Mouse (Mus musculus) midbrain, postnatal 0 days (tissue): Measurements from ENCODE around the gene Nhlh2. TPM values are rescaled to one million over a fixed set of nuclear protein-coding genes. Genes with fewer than 3 reads are reported as not detected.

Experiments
- ATAC-seq: fragments of 200-750 bp; cut with Nextera tagmentation; 2 replicates; pipeline ENCODE4 v1.8.0; 2017; ENCODE audit warnings: moderate number of reproducible peaks, mild to moderate bottlenecking, moderate TSS enrichment, moderate library complexity; ENCODE audit not compliant: low FRiP score
- DNase-seq: peaks from one replicate; pipeline ENCODE4 v3.0.0-alpha.2; 2015; ENCODE audit warnings: low spot score
- H3K27ac ChIP-seq: fragments of 300-500 bp; sonication (generic); 2 replicates; pipeline ENCODE4 v1.5.1; 2014; ENCODE audit warnings: low read depth, mild to moderate bottlenecking, low read length, mixed read lengths
- H3K27me3 ChIP-seq: fragments of 300-500 bp; sonication (generic); 2 replicates; pipeline ENCODE4 v1.6.1; 2014; ENCODE audit warnings: low read length, control low read depth, mixed read lengths; ENCODE audit not compliant: insufficient read depth
- H3K36me3 ChIP-seq: fragments of 300-500 bp; sonication (generic); 2 replicates; pipeline ENCODE4 v1.6.1; 2014; ENCODE audit warnings: low read length, control low read depth, mixed read lengths; ENCODE audit not compliant: insufficient read depth
- H3K4me1 ChIP-seq: fragments of 300-500 bp; sonication (generic); 2 replicates; pipeline ENCODE4 v1.6.1; 2014; ENCODE audit warnings: mild to moderate bottlenecking, control low read depth, antibody characterized with exemption, low read length, mixed read lengths; ENCODE audit not compliant: insufficient read depth
- H3K4me2 ChIP-seq: fragments of 300-500 bp; sonication (generic); 2 replicates; pipeline ENCODE4 v1.6.1; 2014; ENCODE audit warnings: low read depth, mild to moderate bottlenecking, low read length, mixed read lengths; ENCODE audit not compliant: poor library complexity, severe bottlenecking
- H3K4me3 ChIP-seq: fragments of 300-500 bp; sonication (generic); 2 replicates; pipeline ENCODE4 v1.5.1; 2014; ENCODE audit warnings: low read depth, mild to moderate bottlenecking, low read length, moderate library complexity
- H3K9ac ChIP-seq: fragments of 300-500 bp; sonication (generic); replicated peaks from 2 replicates; pipeline ENCODE4 v1.6.1; 2014; ENCODE audit warnings: mild to moderate bottlenecking, low read length, moderate library complexity, mixed read lengths; ENCODE audit not compliant: poor library complexity, severe bottlenecking
- H3K9me3 ChIP-seq: fragments of 300-500 bp; sonication (generic); 2 replicates; pipeline ENCODE4 v1.6.1; 2016; ENCODE audit warnings: low read length, control low read depth
- CTCF ChIP-seq: IDR thresholded peaks from 2 replicates; pipeline ENCODE4 v1.5.1; 2016; ENCODE audit warnings: antibody characterized with exemption, mild to moderate bottlenecking
- WGBS: fragments of 180-500 bp; shearing (Covaris S2); extraction: QIAGEN DNeasy Blood & Tissue Kit; methylation state at CpG from one replicate; pipeline ENCODE4 v1.1.7; 2014; 5-methylcytosine and 5-hydroxymethylcytosine counted together
- polyA plus RNA-seq: library from polyadenylated mRNA; unstranded; fragments of >200 nt; fragmentation: Nextera tagmentation; extraction: Ambion mirVana; gene quantifications from 2 replicates; pipeline ENCODE4 v1.2.1, GENCODE M21; 2015
- total RNA-seq: library from RNA; depleted of rRNA; stranded (reverse); fragments of >200 nt; gene quantifications from 2 replicates; pipeline ENCODE4 v1.2.3, GENCODE M21; 2014

Nhlh2 gene
- total and polyA plus RNA-seq, 2 experiments from 2014 or later, result 16.0 to 18.8 TPM

GRCm38 (mm10) chr3:102037806-102038205, 27.9 kb downstream of the Nhlh2 start:
- no peaks in the 10 kb centered on the region for H3K36me3 ChIP-seq
- no peaks in the 10 kb centered on the region for H3K27me3 ChIP-seq
- 88% methylated on average over 5 of the region's 5 CpGs for WGBS
- H3K9ac ChIP-seq, result no peak overlapping the region
- H3K9me3 ChIP-seq, result no peaks in the 10 kb centered on the region
- no peak overlapping the region for H3K27ac ChIP-seq
- ATAC-seq (no peak), DNase-seq (no peak)
- no peaks in the 10 kb centered on the region for H3K4me1 ChIP-seq
- no peak overlapping the region for H3K4me2 ChIP-seq
- no peak for TF ChIP-seq CTCF
- H3K4me3 ChIP-seq, result no peak overlapping the region

GRCm38 (mm10) chr3:102038608-102039007, 28.7 kb downstream of the Nhlh2 start:
- no peak overlapping the region for H3K4me3 ChIP-seq
- H3K27me3 ChIP-seq, result no peaks in the 10 kb centered on the region
- H3K9ac ChIP-seq, result no peak overlapping the region
- H3K4me2 ChIP-seq, result no peak overlapping the region
- H3K27ac ChIP-seq, result no peak overlapping the region
- 82% methylated on average over 6 of the region's 6 CpGs for WGBS
- no peak for TF ChIP-seq CTCF
- H3K9me3 ChIP-seq, result no peaks in the 10 kb centered on the region
- H3K36me3 ChIP-seq, result no peaks in the 10 kb centered on the region
- ATAC-seq, result no peak
- no peaks in the 10 kb centered on the region for H3K4me1 ChIP-seq
- DNase-seq, result no peak

DNA sequence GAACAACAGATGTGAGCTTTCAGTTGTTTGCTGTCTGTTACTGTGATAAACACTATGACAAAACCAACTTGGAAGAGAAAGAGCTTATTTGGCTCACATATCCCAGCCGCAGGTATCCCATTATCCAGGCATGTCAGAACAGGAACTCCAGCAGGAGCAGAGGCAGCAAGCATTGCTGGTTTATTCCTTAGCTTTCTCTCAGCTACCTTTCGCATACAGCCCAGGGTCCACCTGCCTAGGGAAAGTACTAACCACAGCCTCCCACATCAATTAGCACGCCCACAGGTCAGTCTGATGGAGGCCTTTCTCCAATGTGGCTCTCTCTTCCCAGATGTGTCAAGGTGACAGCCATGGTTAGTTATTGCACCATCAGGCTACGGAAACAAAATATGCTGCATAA, 31.8 kb downstream of the Nhlh2 start:
- Histone ChIP-seq H3K4me1 (no peaks in the 10 kb centered on the region), H3K4me2 (no peak overlapping the region), H3K27ac (no peak overlapping the region), H3K36me3 (no peaks in the 10 kb centered on the region), H3K27me3 (no peaks in the 10 kb centered on the region), H3K4me3 (no peak overlapping the region), H3K9me3 (no peaks in the 10 kb centered on the region), H3K9ac (no peak overlapping the region)
- TF ChIP-seq CTCF, result no peak
- no peak for ATAC-seq
- WGBS, result 90% methylated on average over 4 of the region's 4 CpGs
- DNase-seq, result no peak

DNA sequence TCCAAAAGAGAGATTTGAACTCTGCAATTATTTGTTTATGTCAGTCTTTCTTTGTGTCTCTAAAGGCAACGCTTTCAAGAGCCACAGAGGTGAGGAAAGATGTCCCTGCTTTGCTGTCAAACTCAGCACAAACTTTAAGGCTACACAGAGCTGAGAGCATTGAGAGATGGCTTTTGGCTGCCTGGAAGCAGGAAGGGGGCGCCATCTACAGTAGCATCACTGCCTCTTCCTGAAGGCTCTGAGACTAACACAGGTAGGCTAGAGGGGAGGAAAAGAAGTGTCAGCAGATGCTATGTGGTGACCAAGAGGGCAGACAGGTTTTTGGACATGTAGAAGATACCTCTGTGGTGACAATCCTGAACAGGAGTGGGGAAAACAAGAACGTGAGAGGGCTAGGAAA, 35.2 kb downstream of the Nhlh2 start:
- H3K9ac ChIP-seq, result no peak overlapping the region
- no peak overlapping the region for H3K4me2 ChIP-seq
- DNase-seq, result peak; percentile 59
- ATAC-seq, result no peak
- WGBS, result 42% methylated on average over 3 of the region's 3 CpGs
- H3K36me3 ChIP-seq, result no peaks in the 10 kb centered on the region
- H3K9me3 ChIP-seq, result no peaks in the 10 kb centered on the region
- H3K4me3 ChIP-seq, result no peak overlapping the region
- peak; percentile 56 for TF ChIP-seq CTCF
- H3K27me3 ChIP-seq, result no peaks in the 10 kb centered on the region
- no peaks in the 10 kb centered on the region for H3K4me1 ChIP-seq
- no peak overlapping the region for H3K27ac ChIP-seq

DNA sequence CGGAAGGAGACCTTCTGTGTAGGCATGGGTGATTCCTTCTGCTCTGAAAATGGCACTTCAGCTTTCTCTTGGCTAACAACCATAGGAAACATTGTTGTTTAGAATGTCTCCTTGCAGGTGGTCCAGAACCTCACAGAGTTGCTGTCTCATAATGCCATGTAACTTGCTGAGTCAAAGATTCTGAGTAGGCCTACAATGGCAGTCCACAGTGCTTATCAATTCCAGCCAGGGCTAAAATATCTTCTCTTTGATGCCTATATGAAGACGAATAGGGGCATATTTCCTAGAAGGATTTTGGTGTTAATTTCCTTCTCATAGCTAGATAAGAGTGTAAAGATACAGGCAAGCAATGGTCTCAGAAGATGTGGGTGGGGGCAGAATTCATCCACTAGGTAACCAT, 37.7 kb downstream of the Nhlh2 start:
- no peak for TF ChIP-seq CTCF
- H3K4me2 ChIP-seq, result no peak overlapping the region
- ATAC-seq, result no peak
- no peak overlapping the region for H3K27ac ChIP-seq
- no peak for DNase-seq
- no peaks in the 10 kb centered on the region for H3K9me3 ChIP-seq
- WGBS, result 93% methylated on average over 2 of the region's 2 CpGs
- H3K36me3 ChIP-seq, result no peaks in the 10 kb centered on the region
- no peak overlapping the region for H3K4me3 ChIP-seq
- no peaks in the 10 kb centered on the region for H3K4me1 ChIP-seq
- no peaks in the 10 kb centered on the region for H3K27me3 ChIP-seq
- no peak overlapping the region for H3K9ac ChIP-seq

GRCm38 (mm10) chr3:102049207-102050104, 39.6 kb downstream of the Nhlh2 start:
- Histone ChIP-seq H3K4me1 (no peaks in the 10 kb centered on the region), H3K36me3 (no peaks in the 10 kb centered on the region), H3K27me3 (no peaks in the 10 kb centered on the region), H3K9me3 (no peaks in the 10 kb centered on the region), H3K27ac (no peak overlapping the region), H3K4me2 (no peak overlapping the region), H3K4me3 (no peak overlapping the region), H3K9ac (no peak overlapping the region)
- no peak for TF ChIP-seq CTCF
- DNase-seq, result peak; percentile 66
- ATAC-seq, result no peak
- 65% methylated on average over 14 of the region's 14 CpGs for WGBS
